Mouse (Mus musculus): ENCODE data around the gene Adgra1. TPM values are rescaled to one million over a fixed set of nuclear protein-coding genes. Genes with fewer than 3 reads are reported as not detected.
A peak's percentile ranks its signal among the peaks of the same experiment; 100 is the strongest.

The Adgra1 gene
- polyA plus RNA-seq, 1 experiment from 2014 or later = 26.5 TPM

DNA sequence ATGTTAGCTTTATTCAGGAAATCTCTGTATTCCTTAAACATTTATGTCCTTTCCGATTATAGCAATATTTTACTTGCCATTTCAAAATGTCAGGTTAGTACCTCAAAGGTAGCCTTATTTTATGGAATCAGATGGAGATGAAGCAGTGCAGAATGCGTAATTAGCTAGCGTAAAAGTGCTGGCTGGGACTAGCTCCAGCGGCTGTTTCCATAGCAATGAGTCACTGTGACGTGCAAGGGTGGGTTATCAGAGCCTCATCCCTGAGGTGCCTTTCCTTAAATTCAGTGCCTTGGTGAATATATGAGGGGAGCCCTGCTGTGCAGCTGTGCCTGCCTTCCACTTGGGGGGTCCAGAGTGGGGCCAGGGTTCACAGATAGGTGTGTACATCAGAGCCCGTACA, 17.1 kb downstream of the Adgra1 start:
- Histone ChIP-seq H3K27ac (replicated peaks) (peak overlapping the region; percentile 82), H3K4me2 (no peak overlapping the region), H3K27me3 (no peaks in the 10 kb centered on the region), H3K36me3 (0 out of 2 replicates have a peak, but pooled peaks cover 3% of the 10 kb centered on the region), H3K4me1 (replicated peaks) (peaks cover 27% of the 10 kb centered on the region), H3K9me3 (no peaks in the 10 kb centered on the region), H3K9ac (no peak overlapping the region), H3K4me3 (no peak overlapping the region)
- 30% methylated on average over 6 of the region's 6 CpGs for WGBS
- peak; percentile 63 for ATAC-seq (ENCODE audit: low FRiP score, low read depth)

DNA sequence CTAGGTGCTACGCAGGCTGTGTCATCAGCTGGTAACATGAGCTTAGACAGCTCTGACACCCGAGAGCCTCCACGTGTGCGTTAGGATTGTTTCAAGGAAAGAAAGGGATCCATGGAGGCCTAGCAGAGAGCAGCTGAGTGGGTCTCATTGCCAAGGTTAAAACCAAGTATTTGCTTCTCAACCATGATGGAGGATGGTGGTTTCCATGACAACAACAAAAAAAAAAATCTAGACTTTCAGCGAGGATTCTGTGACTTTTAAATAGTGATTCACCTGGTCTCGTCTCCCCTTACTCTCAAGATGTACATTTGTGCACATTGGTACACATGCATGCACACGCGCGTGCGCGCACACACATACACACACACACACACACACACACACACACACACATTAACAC, 21.3 kb downstream of the Adgra1 start:
- Histone ChIP-seq H3K9ac (no peak overlapping the region), H3K4me3 (no peak overlapping the region), H3K27me3 (no peaks in the 10 kb centered on the region), H3K36me3 (0 out of 2 replicates have a peak, but pooled peaks cover 3% of the 10 kb centered on the region), H3K4me1 (replicated peaks) (peaks cover 16% of the 10 kb centered on the region), H3K27ac (replicated peaks) (peak overlapping the region; percentile 32; the same call in 1 of the 2 replicates), H3K9me3 (no peaks in the 10 kb centered on the region), H3K4me2 (no peak overlapping the region)
- ATAC-seq (ENCODE audit: low FRiP score, low read depth) = no peak
- 74% methylated on average over 11 of the region's 11 CpGs for WGBS

DNA sequence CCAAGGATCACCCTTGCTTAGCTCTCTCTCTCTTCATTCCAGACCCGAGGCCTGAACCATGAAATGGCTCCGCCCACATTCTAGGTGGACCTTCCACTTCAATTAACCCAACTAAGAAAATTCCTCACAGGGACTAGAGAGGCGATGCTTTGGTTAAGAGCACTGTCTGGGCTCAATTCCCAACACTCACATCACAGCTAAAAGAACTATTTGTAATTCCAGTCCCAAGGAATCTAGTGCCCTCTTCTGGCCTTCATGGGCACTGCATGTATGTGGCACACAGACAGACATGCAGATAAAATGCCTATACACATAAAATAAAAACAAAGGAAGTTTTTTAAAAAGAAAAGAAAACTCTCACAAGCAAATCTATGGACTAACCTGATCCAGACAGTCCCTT, 27.4 kb downstream of the Adgra1 start:
- Histone ChIP-seq H3K4me2 (no peak overlapping the region), H3K36me3 (no peaks in the 10 kb centered on the region), H3K27me3 (no peaks in the 10 kb centered on the region), H3K9me3 (no peaks in the 10 kb centered on the region), H3K4me1 (replicated peaks) (no peaks in the 10 kb centered on the region), H3K9ac (no peak overlapping the region), H3K27ac (replicated peaks) (no peak overlapping the region), H3K4me3 (no peak overlapping the region)
- 0 out of 2 replicates have a peak, but pooled peaks have one; percentile 8 for ATAC-seq (ENCODE audit: low FRiP score, low read depth)
- WGBS = 31% methylated on average over 3 of the region's 3 CpGs

DNA sequence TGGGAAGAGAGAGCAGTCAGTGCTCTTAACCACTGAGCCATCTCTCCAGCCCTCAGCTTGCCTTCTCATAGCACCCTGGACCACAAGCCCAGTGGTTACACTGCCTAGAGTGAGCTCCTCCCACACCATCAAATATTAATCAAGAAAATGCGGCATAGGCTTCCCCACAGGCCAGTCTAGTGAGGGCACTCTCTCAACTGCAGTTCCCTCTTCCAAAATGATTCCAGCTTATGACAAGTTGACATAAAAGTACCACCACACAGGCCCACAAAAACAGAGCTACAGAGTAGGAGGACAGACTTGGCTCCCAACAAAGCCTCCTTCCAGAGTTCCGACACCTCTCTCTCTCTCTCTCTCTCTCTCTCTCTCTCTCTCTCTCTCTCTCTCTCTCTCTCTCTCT, 29.1 kb downstream of the Adgra1 start:
- Histone ChIP-seq H3K27ac (replicated peaks) (no peak overlapping the region), H3K4me1 (replicated peaks) (no peaks in the 10 kb centered on the region), H3K36me3 (no peaks in the 10 kb centered on the region), H3K4me3 (no peak overlapping the region), H3K9me3 (no peaks in the 10 kb centered on the region), H3K4me2 (no peak overlapping the region), H3K9ac (no peak overlapping the region), H3K27me3 (no peaks in the 10 kb centered on the region)
- no peak for ATAC-seq (ENCODE audit: low FRiP score, low read depth)
- 74% methylated on average over 2 of the region's 2 CpGs for WGBS

DNA sequence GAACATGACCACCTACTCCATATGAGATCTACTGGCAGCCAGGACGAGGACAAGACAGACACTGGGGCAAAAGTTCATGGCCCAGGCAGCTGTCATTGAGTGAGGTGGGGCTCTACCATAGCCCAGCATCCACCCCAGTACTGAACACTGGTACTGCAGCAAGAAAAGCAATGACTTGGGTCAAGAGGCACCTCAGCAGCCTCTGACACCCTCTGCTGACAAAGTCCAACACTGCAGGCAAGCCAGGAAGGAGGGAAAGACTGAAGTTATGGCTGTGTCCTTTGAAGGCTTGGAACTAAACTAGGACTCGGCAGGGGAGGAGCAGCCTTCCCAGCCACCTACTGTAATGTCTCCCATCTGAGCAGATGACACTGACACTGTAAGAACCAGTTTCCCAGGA, 30.3 kb downstream of the Adgra1 start:
- no peak for ATAC-seq (ENCODE audit: low FRiP score, low read depth)
- WGBS = 59% methylated on average over 2 of the region's 2 CpGs
- H3K36me3 ChIP-seq = no peaks in the 10 kb centered on the region
- H3K9me3 ChIP-seq = no peaks in the 10 kb centered on the region
- no peak overlapping the region for H3K4me2 ChIP-seq
- H3K27ac ChIP-seq (replicated peaks) = no peak overlapping the region
- H3K4me3 ChIP-seq = no peak overlapping the region
- no peaks in the 10 kb centered on the region for H3K27me3 ChIP-seq
- H3K4me1 ChIP-seq (replicated peaks) = no peaks in the 10 kb centered on the region
- H3K9ac ChIP-seq = no peak overlapping the region

DNA sequence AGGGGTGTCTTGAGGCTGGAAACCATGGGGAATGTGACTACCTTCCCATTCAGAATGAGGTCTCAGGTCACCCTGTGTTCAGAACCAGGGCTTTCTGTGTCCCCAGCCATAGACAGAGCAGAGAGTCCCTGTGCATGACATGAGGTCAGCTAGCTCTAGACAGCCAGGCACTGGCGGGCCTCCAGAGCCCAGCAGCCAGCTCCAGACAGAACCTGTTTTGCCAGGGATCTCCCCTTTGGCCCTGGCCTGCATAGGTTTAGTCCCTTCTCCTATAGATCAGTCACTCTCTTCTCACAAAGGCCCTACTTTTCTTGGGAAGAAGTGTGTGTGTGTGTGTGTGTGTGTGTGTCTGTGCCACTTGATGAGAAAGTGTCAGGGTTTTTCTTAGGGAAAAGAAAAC, 30.9 kb downstream of the Adgra1 start:
- 89% methylated on average over 1 of the region's 1 CpGs for WGBS
- no peak for ATAC-seq (ENCODE audit: low FRiP score, low read depth)

DNA sequence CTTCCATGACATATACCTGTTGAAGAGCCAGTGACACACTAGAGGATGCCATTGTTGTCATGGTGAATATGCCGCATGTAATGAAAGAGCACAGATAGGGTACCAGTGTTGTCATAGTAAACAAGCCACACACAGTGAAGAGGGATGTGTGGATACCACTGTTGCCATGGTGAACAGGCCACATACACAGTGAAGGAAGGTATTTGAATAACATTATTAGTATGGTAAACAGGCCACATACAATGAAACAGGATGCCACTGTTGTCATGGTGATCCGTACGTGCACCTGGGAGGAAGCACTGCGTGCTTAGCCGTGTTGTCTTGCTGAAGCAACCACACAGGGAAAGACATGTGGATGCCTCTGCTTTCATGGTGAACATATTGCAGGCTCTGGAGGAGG, 37.0 kb downstream of the Adgra1 start:
- 65% methylated on average over 5 of the region's 5 CpGs for WGBS
- 0 out of 2 replicates have a peak overlapping the region, but pooled peaks have one; percentile 3 for H3K27ac ChIP-seq (replicated peaks)
- no peaks in the 10 kb centered on the region for H3K36me3 ChIP-seq
- no peaks in the 10 kb centered on the region for H3K27me3 ChIP-seq
- H3K4me1 ChIP-seq (replicated peaks) = 0 out of 2 replicates have a peak, but pooled peaks cover 6% of the 10 kb centered on the region
- no peak overlapping the region for H3K4me2 ChIP-seq
- no peaks in the 10 kb centered on the region for H3K9me3 ChIP-seq
- H3K4me3 ChIP-seq = no peak overlapping the region
- no peak overlapping the region for H3K9ac ChIP-seq
- ATAC-seq (ENCODE audit: low FRiP score, low read depth) = peak; percentile 73

More for the DNA sequence above, 30.9 kb downstream of the Adgra1 start:
- no peak overlapping the region for H3K4me2 ChIP-seq
- no peaks in the 10 kb centered on the region for H3K4me1 ChIP-seq (replicated peaks)
- no peak overlapping the region for H3K4me3 ChIP-seq
- H3K27me3 ChIP-seq = no peaks in the 10 kb centered on the region
- no peak overlapping the region for H3K27ac ChIP-seq (replicated peaks)
- no peak overlapping the region for H3K9ac ChIP-seq
- H3K36me3 ChIP-seq = no peaks in the 10 kb centered on the region
- no peaks in the 10 kb centered on the region for H3K9me3 ChIP-seq

DNA sequence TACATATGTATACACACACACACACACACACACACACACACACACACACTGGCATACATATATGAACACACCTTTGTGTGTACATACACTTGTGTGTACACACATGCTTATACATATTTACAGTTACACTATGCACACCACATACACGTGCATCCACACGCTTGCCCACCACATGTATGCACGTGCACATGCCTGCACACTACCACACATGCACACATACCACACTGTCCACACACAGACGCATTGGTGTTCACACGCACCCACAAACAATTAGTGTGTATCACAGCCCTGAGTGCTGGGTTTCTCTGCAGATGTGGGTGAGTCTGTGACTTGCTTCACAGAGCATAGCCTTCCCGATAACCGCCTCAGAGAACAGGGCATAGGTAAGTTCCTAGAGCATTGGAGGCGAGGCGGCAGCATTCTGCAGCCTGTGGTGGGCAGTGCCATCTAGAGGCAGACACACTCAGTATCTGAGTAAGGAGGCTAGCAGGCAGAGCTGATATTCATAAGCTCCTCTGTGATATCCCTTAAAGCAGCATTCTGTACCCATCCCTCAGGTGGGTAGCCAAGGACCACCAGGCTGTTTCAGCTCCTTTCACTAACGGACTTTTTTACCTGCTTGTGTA, 43.3 kb downstream of the Adgra1 start:
- Histone ChIP-seq H3K27ac (replicated peaks) (no peak overlapping the region), H3K4me1 (replicated peaks) (no peaks in the 10 kb centered on the region), H3K9ac (no peak overlapping the region), H3K27me3 (no peaks in the 10 kb centered on the region), H3K4me3 (no peak overlapping the region), H3K9me3 (no peaks in the 10 kb centered on the region), H3K36me3 (no peaks in the 10 kb centered on the region), H3K4me2 (no peak overlapping the region)
- 72% methylated on average over 10 of the region's 10 CpGs for WGBS
- ATAC-seq (ENCODE audit: low FRiP score, low read depth) = peak; percentile 81

DNA sequence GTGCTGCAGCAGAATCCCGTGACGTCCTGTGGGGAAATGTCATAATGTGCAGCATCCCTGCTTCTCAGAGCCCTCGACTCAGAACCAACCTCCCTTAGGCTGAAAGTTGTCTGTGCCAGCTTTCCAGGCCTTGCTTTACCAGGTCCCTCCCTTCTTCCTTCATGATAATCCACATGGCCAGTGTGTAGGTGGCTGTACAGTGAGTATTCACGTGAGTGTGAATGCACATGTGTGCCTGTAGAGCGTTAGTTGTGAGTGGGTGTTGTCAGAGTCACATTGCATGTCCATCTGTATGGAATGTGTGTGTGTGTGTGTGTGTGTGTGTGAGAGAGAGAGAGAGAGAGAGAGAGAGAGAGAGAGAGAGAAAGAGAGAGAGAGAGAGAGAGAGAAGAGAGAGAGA, 44.1 kb downstream of the Adgra1 start:
- Histone ChIP-seq H3K9me3 (no peaks in the 10 kb centered on the region), H3K4me2 (no peak overlapping the region), H3K36me3 (no peaks in the 10 kb centered on the region), H3K27ac (replicated peaks) (no peak overlapping the region), H3K4me3 (no peak overlapping the region), H3K27me3 (no peaks in the 10 kb centered on the region), H3K4me1 (replicated peaks) (no peaks in the 10 kb centered on the region), H3K9ac (no peak overlapping the region)
- ATAC-seq (ENCODE audit: low FRiP score, low read depth) = no peak
- WGBS = 69% methylated on average over 5 of the region's 5 CpGs

DNA sequence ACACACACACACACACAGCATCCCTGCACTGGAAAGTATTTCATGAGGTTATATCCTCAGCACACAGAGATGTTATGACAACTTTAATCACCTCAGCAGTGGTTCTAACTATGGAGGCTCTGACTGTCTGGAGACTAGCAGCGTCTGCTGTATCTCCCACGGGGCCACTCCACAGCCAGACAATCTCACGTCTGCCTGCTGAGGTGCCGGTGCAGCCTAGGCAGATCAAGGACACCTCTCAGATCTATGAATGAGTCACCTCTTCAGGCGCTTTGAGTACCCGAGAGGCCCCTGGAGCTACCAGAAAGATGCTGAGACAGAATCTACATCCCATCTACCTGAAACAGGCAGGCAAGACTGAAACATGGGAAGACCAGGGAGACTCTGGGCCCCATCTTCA, 44.6 kb downstream of the Adgra1 start:
- H3K27ac ChIP-seq (replicated peaks) = no peak overlapping the region

DNA sequence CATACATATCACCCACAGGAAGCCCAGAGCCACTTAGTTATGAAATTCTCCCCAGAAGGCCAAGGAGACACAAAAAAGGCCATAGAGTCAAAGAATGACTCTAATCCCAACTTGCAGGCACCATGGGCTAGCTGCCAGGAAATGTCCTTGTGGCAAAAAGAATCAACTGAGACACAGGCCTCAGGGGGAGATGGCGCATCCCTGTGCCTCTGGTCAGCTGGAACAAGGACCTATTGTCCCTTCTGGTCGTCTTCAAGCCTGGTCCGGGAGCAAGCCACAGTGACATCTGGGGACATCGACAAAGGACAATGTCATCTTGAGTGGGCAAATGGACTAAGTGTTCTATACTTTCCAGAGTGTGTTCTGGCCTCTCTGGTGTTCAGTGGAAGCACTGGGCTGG, 49.6 kb downstream of the Adgra1 start:
- Histone ChIP-seq H3K36me3 (no peaks in the 10 kb centered on the region), H3K4me3 (no peak overlapping the region), H3K27me3 (no peaks in the 10 kb centered on the region), H3K4me1 (replicated peaks) (no peaks in the 10 kb centered on the region), H3K9me3 (no peaks in the 10 kb centered on the region), H3K4me2 (no peak overlapping the region), H3K27ac (replicated peaks) (no peak overlapping the region), H3K9ac (no peak overlapping the region)
- no peak for ATAC-seq (ENCODE audit: low FRiP score, low read depth)
- 78% methylated on average over 4 of the region's 4 CpGs for WGBS

More for the DNA sequence above, 44.6 kb downstream of the Adgra1 start:
- H3K36me3 ChIP-seq = no peaks in the 10 kb centered on the region
- WGBS = 61% methylated on average over 6 of the region's 6 CpGs
- H3K9me3 ChIP-seq = no peaks in the 10 kb centered on the region
- no peaks in the 10 kb centered on the region for H3K27me3 ChIP-seq
- no peak overlapping the region for H3K4me2 ChIP-seq
- no peak overlapping the region for H3K4me3 ChIP-seq
- H3K9ac ChIP-seq = no peak overlapping the region
- no peak for ATAC-seq (ENCODE audit: low FRiP score, low read depth)
- H3K4me1 ChIP-seq (replicated peaks) = no peaks in the 10 kb centered on the region

DNA sequence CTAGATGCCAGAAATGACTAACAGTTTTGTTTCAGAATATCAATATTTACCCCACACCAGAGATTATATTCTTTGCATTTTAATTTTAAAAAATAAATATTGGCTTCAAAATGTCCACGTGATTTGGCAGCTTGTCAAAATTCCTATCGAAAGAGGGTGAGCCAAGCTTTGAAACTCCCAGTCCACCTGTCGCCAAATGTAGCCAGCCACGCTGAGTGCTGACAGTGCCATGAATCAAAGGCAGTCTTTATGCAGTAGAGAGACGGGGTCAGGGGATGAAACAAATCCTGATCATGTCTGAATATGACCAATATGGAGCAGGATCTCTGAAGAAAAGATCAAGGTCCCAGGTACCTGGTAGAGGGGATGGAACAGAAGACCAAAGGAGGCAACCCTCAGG, 57.8 kb downstream of the Adgra1 start:
- H3K9me3 ChIP-seq = no peaks in the 10 kb centered on the region
- ATAC-seq (ENCODE audit: low FRiP score, low read depth) = no peak
- WGBS = 72% methylated on average over 5 of the region's 5 CpGs
- no peak overlapping the region for H3K9ac ChIP-seq
- no peak overlapping the region for H3K27ac ChIP-seq (replicated peaks)
- no peaks in the 10 kb centered on the region for H3K36me3 ChIP-seq
- H3K4me2 ChIP-seq = no peak overlapping the region
- no peak overlapping the region for H3K4me3 ChIP-seq
- H3K27me3 ChIP-seq = peaks cover 9% of the 10 kb centered on the region; the same call in 1 of the 2 replicates
- peaks cover 23% of the 10 kb centered on the region for H3K4me1 ChIP-seq (replicated peaks)

All from hindbrain, embryonic 15.5 days (tissue).